Mouse (Mus musculus): Measurements from ENCODE around the gene Phxr2.

- TF ChIP-seq CTCF (IDR thresholded peaks at IDR 0.05; ENCODE audit: insufficient read depth, low read length) (no peak), POLR2A (IDR thresholded peaks at IDR 0.05; ENCODE audit: borderline replicate concordance, extremely low read depth, low read depth, low read length) (no peak)
Observed at GRCm38 (mm10) chr10:99151580-99151979, 25.5 kb upstream of the Phxr2 start.

Measured in lung, adult 2 months (tissue).